Mouse (Mus musculus) spleen, postnatal 36 days (tissue): ENCODE data around the gene Ttc7.
"Not testable (repeated sequence)": the region's sequence is repeated elsewhere in the genome, so short reads cannot be mapped to it uniquely, and the experiment has no call there.

ENCODE experiments used
- DNase-seq, 2 experiments: peaks; one replicate each; pipeline ENCODE4 v3.0.0; 2022; ENCODE audit warnings: low spot score in 2 of 2, mixed read lengths in 1 of 2

Ttc7 gene

GRCm38 (mm10) chr17:87285731-87286465 is 3.2 kb downstream of the Ttc7 start:
- peak in 1 of 2 experiments; percentile 22 for DNase-seq

- no peak for DNase-seq
Measured at GRCm38 (mm10) chr17:87286481-87287143, 3.9 kb downstream of the Ttc7 start.

- no peak for DNase-seq
Measured at GRCm38 (mm10) chr17:87287197-87287777, 4.6 kb downstream of the Ttc7 start.

- DNase-seq, result no peak
Measured at GRCm38 (mm10) chr17:87288131-87288530, 5.4 kb downstream of the Ttc7 start.

- DNase-seq, result no peak
Measured at GRCm38 (mm10) chr17:87289367-87289766, 6.7 kb downstream of the Ttc7 start.

GRCm38 (mm10) chr17:87291037-87291436 is 8.4 kb downstream of the Ttc7 start:
- DNase-seq, result no peak

- no peak for DNase-seq
Measured at GRCm38 (mm10) chr17:87291782-87292181, 9.1 kb downstream of the Ttc7 start.

GRCm38 (mm10) chr17:87293125-87293524 is 10.4 kb downstream of the Ttc7 start:
- no peak for DNase-seq

GRCm38 (mm10) chr17:87295738-87296137 is 13.1 kb downstream of the Ttc7 start:
- DNase-seq, result no peak

GRCm38 (mm10) chr17:87296701-87297100 is 14.0 kb downstream of the Ttc7 start:
- not testable (repeated sequence) for DNase-seq

- peak; percentile 66 to 71 for DNase-seq
Measured at GRCm38 (mm10) chr17:87298944-87299343, 16.3 kb downstream of the Ttc7 start.

- DNase-seq, result no peak
Measured at GRCm38 (mm10) chr17:87300340-87300739, 17.7 kb downstream of the Ttc7 start.

- peak; percentile 78 to 81 for DNase-seq
Measured at GRCm38 (mm10) chr17:87301607-87302006, 18.9 kb downstream of the Ttc7 start.

GRCm38 (mm10) chr17:87302014-87302794 is 19.5 kb downstream of the Ttc7 start:
- no peak for DNase-seq

- DNase-seq, result no peak
Measured at GRCm38 (mm10) chr17:87304151-87304894, 21.6 kb downstream of the Ttc7 start.

- DNase-seq, result no peak
Measured at GRCm38 (mm10) chr17:87305065-87305464, 22.4 kb downstream of the Ttc7 start.

GRCm38 (mm10) chr17:87306746-87307145 is 24.1 kb downstream of the Ttc7 start:
- DNase-seq, result no peak

GRCm38 (mm10) chr17:87309073-87309788 is 26.5 kb downstream of the Ttc7 start:
- DNase-seq, result no peak

GRCm38 (mm10) chr17:87310497-87310896 is 27.8 kb downstream of the Ttc7 start:
- no peak for DNase-seq

- no peak for DNase-seq
Measured at GRCm38 (mm10) chr17:87312351-87312750, 29.7 kb downstream of the Ttc7 start.
